Mouse (Mus musculus): ENCODE results near the gene Zbtb20.

- TF ChIP-seq EP300 (IDR thresholded peaks at IDR 0.05; ENCODE audit: low read depth): no peak
- TF ChIP-seq CTCF (IDR thresholded peaks at IDR 0.05; ENCODE audit: low read depth): no peak
Observed at GRCm38 (mm10) chr16:43393382-43393781, 517.7 kb downstream of the Zbtb20 start.

All from liver, embryonic 14.5 days (tissue).